Mouse (Mus musculus): ENCODE data around the gene Dvl1.

Dvl1 gene

DNA sequence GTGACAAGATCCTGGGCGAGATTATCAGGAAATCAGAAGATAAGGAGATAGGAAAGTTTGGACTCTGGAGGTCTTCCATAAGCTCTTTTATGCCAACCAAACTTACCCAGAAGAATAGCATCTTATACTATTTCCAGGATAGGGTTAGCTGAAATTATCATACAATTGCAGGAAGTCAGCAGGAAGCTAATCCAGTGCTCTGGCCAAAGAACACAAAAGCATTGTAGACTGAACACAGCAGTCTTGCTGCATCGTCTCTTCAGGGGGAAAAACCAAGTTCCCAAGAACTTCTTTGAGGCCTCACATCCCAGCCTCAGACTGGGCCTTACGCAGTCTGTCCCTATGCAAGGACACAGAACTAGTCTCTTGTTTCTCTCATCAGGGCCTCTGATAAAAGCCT lies 36.4 kb downstream of the Dvl1 start:
- no peak for DNase-seq

DNA sequence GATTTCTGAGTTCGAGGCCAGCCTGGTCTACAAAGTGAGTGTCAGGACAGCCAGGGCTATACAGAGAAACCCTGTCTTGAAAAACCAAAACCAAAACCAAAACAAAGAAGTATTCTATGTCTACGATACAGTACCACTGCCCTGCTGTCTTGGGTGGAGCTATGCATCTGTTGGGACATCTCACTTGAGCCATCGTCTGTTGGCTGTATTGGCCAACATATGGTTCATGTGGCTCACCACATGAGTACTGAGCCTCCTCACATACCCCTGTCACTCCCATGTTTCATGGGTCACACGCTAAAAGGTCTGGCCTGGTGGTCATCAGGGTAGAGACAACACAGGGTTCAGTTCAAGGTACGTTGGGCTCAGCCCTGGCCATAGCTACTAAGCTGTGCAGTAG lies 39.1 kb downstream of the Dvl1 start:
- no peak for DNase-seq

DNA sequence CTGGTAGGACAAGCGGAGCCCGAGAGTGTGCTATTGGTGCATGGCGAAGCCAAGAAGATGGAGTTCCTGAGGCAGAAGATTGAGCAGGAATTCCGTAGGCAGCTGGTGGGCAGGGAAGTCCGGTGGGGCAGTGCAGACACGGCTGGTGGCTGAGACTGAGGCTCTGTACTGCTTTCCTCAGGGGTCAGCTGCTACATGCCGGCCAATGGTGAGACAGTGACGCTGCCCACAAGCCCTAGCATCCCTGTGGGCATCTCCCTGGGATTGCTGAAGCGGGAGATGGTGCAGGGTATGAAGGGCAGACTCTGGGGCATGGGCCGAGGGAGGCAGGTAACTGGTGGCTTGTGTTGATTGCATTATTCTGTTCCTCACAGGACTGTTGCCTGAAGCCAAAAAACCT lies 40.5 kb downstream of the Dvl1 start:
- DNase-seq, result no peak

DNA sequence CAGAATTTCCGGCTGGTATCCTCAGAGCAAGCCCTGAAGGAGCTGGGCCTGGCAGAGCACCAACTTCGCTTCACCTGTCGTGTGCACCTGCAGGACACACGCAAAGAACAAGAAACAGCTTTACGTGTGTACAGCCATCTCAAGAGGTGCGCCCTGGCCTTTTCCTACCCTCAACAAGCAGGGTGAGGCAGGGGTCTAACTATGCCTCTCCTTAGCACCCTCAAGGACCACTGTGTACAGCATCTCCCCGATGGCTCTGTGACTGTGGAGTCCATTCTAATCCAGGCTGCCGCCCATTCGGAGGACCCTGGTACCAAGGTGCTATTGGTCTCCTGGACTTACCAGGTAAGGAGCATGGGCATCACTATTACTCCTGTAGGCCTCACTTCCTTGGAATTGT lies 41.0 kb downstream of the Dvl1 start:
- DNase-seq, result no peak

DNA sequence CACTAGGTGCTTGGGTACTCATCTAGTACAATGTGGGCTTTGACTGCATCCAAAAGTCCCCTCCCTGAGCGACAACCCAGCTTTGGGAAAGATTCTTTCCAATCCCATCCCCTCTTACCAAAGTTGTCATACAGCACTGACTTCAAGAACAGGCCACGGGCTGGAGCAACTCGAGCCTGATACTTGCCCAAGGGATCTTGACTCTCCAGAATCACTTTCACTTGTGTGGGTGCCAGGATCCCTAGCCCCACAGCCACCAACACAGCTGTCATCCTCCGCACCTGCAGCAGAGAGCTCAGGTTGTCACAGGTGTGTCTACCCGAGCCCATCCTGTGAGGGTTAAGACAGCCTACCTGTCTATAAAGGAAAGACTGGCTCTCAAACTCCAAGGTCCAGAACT lies 42.1 kb downstream of the Dvl1 start:
- DNase-seq, result no peak

DNA sequence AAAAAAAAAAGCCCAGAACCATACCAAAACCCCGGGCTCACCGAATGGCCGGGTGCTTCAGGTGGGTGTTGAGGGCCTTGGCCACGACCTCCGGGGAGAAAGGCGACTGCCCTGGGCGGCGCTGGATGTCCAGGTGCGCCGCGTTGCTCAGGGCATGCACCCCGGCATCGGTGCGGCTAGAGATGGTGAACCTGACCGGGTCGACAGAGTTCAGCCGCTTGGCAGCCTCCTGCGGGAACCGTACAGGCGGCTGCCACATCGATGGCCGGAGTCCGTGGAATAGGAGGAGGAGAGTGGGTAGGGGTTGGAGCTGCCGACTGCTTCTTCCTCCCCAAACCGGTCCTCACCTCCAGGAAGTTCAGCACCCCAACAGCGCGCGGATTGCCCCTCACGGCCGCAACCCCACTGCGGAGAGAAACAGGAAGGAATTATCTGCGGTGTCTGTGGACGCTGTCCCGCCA lies 43.8 kb downstream of the Dvl1 start:
- DNase-seq, result peak in 1 of 2 experiments; percentile 32

DNA sequence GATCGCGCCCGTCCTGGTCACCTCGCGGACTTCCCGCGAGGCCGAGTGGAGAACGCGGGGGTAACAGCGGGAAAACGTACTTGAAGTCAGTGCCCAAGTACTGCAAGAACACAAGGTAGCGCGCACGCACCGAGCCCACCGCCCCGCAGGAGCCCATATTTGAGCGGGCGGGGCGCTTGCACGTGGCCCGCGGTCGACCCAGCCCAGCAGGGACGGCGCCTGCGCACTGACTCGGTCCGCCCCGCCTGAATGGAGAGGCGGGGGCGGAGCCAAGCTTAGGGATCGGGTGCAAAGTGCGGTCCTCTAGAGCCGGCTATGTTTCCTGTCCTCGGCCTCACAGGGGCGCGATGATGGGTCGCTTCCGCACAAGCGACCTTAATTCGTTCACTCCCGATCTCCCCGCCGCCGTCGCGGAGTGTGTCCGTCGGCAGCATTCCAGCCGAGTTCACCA lies 44.4 kb downstream of the Dvl1 start, which contains the start of the genes Pusl1 and Acap3:
Pusl1 (minus strand) TSS at position 231 of the 451 bp plus-strand sequence.
Acap3 (plus strand) TSS at position 272 of the 451 bp plus-strand sequence.
- DNase-seq, result peak; percentile 95 to 99

DNA sequence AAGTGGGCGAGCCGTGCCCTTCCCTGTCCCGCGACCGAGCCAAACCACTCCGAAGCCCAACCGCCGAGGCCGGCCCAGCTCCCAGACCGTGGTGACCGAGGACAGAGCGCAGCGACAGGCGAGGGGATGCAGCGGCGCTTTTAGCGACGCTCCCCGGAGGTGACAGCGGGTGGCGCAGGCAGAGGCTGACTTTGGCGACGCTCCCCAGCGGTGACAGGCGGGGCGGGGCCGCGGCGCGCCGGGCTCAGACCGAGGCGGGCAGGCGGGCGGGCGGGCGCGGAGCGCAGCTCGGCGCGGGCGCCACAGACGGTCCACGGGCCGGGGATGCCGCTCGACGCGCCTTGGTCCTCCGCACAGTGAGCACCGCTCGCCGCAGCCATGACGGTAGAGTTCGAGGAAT lies 44.8 kb downstream of the Dvl1 start:
- DNase-seq, result peak; percentile 84 to 91

DNA sequence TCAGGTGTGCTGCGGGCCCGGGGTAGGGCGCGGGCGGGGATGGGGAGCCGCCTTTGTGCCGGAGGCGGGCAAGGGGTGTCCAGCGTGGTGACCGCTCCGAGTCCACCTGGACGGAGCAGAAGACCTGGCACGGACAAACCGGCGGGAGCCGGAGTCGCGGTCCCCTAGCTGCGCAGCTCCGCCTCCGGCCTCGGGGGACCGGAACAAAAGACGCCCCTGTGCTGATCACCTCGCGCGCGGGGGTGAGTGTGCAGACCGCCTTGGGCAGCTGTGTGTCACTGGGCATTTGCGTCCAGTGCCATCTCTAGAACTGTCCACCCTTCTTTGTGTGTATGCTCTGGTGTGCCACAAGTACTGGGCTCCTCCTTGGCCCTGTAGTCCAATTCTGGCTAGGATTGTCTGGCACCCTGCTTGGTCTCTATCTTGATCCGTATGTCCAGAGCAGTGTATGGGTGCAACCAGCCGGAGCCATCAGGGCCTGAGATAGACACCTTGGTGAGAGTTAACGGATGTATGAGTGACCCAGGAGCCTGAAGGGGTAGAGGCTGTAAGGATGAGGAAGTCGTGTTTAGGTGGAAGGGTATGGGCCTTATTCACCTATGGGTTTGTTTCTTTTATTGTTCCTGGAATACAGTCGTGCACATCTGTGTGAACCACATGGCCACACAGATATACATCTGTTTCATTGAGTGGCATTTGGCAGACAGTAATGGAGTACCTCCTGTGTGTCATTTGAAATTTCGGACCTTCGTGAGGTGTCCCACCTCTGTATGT lies 45.4 kb downstream of the Dvl1 start:
- DNase-seq, result peak in 1 of 2 experiments; percentile 42

DNA sequence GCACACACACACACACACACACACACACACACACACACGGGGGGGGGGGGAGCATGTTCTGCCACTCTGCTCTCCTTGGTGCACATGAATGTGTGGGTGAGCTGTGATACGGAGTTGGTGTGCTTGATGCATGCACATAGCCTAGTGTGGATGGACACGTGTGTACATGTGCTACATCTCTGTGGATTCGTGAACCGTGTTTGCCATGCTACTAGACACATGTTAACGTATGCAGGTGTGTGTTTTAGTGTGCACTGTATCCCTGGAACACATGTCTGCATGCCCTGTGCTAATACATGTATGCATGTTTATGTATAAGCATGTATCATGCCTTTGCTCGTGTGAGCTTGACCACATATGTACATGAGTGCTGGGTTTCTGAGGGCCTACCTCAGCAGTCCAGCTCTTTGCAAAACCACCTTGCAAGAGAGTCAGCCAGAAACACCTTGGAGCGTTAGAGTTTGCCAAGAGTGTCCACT lies 46.0 kb downstream of the Dvl1 start:
- no peak for DNase-seq

DNA sequence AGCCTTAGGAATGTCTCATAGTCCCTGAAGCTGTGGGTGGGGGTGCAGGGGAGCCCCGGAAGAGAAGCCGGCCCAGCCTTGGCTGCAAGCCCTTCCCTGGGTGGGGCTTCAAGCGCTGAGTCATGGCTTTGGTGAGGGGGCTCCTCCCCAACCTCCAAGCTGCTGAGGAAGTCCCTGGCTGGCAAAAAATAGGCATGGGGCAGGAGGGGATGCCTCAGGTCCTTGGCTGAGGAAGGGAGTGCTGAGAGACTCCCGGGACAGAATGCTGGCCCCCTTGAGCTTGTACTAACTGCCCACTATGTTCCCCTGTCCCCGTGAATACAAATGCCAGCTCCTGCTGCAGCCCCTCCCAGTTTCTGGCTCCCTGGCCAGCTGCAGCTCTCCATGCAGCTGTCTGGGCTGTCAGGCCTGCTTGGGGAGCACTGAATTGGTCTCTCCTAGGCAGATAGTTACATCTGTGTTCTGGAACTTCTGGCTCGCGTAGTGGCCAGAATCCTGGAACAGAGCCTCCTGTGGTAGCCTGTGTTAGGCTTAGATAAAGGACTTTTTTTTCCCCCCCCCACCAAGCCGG lies 47.2 kb downstream of the Dvl1 start:
- DNase-seq, result peak; percentile 39 to 49

DNA sequence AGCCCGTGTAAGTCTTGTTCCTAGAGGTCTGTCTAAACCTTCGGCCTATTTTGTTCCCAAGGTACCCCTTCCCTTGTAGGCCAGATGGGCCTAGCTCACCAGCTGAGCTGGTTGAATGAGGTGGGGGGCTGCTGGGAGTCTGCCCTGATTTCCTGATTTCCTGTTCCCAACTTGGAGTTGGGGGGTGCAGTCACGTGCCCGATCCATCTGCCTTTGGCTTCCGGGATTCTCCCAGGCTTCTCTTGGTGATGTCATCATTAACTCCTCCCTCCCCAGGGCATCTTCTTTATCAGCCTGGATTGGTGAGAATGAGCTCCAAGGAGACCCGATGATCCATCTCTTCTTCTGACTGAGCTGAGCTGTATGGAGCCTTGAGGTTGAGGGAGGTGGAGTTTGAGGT lies 48.0 kb downstream of the Dvl1 start:
- peak; percentile 80 to 87 for DNase-seq

DNA sequence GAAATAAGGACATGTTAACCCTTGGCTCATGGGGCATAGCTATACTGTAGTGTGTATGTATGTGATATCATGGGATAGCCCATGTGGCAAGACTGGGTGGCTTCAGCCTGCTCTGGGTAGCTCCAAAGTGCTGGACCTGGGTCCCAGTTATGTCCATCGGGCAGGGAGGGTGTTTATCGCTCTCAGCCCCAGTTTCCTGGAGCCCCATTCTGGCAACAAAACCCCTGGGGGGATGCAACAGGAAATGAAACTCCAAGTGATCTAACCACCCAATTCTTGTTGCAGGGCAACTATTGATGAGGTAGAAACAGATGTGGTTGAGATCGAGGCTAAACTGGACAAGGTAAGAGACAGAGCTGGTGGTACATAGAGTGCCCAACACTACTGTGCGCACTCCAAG lies 48.6 kb downstream of the Dvl1 start:
- DNase-seq, result no peak

DNA sequence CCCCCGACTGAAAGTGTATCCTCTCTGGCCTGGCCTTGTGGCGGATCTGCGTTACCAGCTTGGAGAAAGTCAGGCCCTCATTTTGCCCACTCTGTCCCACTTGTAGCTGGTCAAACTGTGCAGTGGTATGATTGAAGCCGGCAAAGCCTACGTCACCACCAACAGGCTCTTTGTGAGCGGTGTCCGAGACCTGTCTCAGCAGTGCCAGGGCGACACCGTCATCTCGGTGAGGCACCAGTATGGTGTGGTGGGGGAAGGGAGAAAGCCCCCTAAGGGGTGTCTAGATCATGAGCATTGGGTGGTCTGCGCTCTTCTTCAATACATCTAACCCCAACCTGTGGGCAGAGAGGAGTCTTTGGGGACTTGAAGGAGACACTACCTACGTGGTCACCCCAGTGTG lies 49.3 kb downstream of the Dvl1 start:
- DNase-seq, result no peak

DNA sequence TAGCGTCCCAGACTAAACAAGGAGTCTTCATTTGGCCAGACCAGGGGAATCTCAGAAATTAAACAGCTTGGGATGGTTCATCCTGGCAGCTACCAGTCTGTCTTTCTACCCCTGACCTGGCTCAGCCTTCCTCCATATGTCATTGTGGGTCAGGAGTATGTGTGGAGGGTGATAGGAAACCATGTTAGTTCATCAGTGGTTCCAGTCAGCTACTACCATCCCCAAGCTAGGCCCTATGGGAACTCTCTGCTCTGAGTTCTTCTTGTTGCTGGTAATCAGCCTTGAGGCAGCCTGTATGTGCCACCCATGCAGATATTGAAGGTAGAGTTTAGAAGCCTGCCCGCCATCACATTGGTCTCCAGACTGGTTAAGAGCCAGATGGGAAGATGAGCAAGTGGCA lies 51.1 kb downstream of the Dvl1 start:
- DNase-seq, result no peak

DNA sequence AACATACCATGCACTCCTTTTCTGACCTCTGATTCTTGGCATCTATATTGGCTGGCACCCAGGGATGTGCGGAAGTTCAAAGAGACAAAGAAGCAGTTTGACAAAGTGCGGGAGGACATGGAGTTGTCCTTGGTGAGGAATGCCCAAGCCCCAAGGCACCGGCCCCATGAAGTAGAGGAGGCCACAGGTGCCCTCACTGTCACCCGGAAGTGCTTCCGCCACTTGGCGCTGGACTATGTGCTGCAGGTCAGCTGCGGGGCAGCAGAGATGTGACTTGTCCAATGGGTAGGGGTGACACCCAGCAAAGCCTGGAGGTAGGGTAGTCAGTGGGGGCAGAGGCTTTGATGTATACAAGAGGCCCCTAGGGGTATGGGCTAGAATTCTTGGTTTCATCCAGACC lies 52.2 kb downstream of the Dvl1 start:
- DNase-seq, result no peak

DNA sequence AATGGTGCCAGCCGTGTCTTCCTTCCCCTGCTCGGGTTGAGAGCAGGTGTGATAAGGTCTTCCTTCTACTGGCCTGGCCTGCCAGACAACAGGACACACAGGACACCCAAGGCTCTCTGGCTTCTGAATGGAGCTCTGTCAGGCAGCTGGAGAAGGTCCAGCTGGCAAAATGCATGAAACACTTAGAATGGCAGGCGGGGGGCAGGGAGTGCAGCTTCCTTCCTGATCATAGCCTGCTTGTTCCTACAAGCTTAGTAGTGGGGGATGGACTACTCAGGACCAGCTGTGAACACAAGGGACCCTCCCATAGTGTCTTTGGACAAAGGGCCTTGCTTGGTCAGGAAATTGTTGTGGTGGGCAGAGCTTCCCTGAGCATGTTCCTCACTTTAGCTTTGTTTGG lies 54.0 kb downstream of the Dvl1 start:
- DNase-seq, result peak in 1 of 2 experiments; percentile 28

DNA sequence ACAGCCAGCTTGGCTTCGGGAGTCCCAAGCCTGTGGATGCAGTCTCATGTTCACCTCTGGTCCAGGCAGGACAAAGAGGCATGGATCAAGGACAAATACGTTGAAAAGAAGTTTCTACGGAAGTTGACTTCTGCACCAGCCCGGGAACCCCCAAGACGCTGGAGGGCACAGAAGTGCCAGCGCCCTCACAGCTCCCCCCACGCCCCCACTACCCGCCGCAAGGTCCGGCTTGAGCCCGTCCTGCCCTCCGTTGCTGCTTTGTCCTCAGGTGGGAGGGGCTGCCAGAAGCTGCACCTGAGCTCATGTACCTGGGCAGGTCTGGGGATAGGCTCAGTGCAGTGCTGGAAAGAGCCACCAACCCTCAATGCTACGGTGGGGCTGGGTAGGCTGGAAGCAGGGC lies 56.0 kb downstream of the Dvl1 start:
- DNase-seq, result peak in 1 of 2 experiments; percentile 1

DNA sequence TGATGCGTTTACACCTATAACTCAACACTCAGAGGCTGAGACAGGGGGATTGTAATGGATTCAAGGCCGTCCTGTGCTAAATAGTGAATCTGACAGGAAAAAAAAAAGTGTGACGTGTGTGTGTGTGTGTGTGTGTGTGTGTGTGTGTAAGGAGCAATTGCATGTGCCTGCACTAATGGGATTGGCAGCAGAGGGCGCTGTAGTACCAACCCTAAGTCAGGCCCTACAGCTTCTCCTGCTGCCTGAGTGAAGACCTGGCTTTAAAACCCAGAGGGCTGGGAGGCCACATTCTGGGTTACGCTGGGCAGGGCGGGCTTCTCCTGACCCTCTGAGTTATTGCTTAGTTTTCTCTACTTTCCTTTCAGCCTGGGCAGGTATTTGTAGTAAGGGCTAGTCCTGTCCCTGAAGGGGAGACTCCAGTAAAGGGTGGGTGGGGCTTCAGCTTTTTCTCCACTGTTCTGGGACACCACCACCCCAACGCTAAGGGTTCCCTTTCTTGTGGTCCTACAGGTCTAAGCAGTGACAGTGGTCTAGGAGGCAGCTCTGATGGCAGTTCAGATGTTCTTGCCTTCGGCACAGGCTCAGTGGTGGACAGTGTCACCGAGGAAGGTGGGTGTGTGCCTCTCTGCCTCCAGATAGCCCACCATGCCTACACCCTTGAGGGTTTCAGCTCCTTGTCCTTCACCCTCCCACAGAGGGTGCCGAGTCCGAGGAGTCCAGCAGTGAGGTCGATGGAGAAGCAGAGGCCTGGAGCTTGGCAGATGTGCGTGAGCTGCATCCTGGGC lies 57.3 kb downstream of the Dvl1 start:
- peak in 1 of 2 experiments; percentile 23 for DNase-seq

DNA sequence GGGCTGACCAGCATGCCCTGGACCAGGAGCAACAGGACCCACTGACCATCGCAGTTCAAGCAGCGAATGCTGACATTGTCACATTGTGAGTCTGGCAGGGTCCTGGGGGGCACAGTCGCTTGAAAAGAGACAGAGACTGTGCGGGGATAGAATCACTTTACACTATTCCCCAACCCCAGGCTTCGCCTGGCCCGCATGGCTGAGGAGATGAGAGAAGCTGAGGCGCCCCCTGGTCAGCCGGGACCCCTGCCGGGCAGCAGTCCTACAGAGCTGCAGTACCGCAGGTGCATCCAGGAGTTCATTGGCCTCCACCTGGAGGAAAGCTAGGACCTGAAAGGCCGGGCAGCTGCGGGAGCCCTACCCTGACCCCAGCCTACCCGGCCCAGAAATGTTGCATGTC lies 58.4 kb downstream of the Dvl1 start:
- peak in 1 of 2 experiments; percentile 1 for DNase-seq

DNA sequence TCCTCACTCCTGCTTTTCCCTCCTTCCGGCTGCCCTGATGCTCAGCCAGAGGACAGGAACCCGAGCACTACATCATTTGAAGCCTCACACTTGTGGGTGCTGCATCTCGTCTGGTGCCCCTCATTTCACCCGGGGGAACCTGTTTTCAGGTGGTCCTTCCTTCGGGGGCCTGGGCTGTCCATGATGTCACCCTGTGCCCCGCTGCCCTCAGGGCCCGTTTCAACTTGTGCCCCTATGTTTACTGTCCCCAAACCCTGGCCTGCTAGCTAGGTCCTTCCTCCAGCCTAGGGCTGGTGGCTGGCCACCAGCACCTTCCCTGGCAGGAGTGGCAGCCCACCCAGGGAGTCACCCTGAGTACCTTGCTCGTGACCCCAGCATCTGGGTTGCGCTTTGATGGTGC lies 58.9 kb downstream of the Dvl1 start:
- peak in 1 of 2 experiments; percentile 3 for DNase-seq

DNA sequence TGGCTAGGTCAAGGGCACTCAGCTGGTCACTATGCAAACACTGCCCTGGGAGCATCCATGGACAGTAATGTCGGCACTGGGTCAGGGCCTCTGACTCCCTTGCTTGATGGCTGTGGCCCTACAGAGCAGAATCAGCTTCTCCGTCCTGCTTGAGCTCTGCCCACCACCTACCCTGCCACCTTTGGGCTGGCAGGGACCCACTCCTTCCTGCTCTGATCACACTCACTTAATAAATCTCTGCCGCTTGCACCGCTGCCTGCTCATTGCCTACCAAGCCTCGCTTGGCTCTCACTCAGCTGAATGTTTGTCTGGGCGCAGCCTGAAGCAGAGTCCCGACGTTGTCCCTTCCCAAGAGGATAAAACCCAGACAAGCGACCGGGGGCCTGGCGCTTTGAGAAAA lies 59.8 kb downstream of the Dvl1 start:
- no peak for DNase-seq

DNA sequence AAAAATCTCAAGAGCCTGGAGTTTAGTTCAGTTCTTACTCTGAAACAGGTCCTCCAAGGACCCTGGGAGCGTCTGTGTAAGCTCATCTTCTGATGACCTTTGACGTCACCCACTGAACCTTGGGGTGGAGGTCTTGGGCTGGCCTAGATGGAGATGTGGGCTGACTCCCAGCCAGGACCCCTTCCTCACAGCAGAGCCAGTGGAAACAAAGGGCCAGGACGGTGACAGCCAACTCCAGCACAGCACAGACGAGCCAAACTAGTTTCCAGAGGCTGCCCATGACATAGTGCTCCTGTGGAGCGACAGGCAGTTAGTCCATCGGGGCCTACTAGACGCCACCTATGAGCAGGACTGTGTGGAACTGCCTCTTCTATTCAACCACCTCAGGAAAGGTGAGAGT lies 61.1 kb downstream of the Dvl1 start:
- peak in 1 of 2 experiments; percentile 2 for DNase-seq

Data from cerebellum, adult 18-20 months (tissue).